Mouse (Mus musculus): Measurements from ENCODE around the gene Pla2g15. TPM values are rescaled to one million over a fixed set of nuclear protein-coding genes. Genes with fewer than 3 reads are reported as not detected.
A peak's percentile ranks its signal among the peaks of the same experiment; 100 is the strongest.

Pla2g15 gene
- polyA plus RNA-seq, 1 experiment: 23.4 TPM

GRCm38 (mm10) chr8:106134751-106135571 is 15.2 kb upstream of the Pla2g15 start:
- DNase-seq (ENCODE audit: low read depth): peak; percentile 99

- no peak for DNase-seq (ENCODE audit: low read depth)
Observed at GRCm38 (mm10) chr8:106135672-106136071, 14.5 kb upstream of the Pla2g15 start.

GRCm38 (mm10) chr8:106136156-106137130 is 13.8 kb upstream of the Pla2g15 start, which contains the start of gene Esrp2:
Gene Esrp2, minus strand, starts transcription at chr8:106136974.
- no peak for DNase-seq (ENCODE audit: low read depth)

GRCm38 (mm10) chr8:106137218-106137905 is 12.8 kb upstream of the Pla2g15 start:
- DNase-seq (ENCODE audit: low read depth): no peak

- DNase-seq (ENCODE audit: low read depth): no peak
Observed at GRCm38 (mm10) chr8:106137906-106138477, 12.2 kb upstream of the Pla2g15 start.

- DNase-seq (ENCODE audit: low read depth): no peak
Observed at GRCm38 (mm10) chr8:106138616-106139015, 11.6 kb upstream of the Pla2g15 start.

GRCm38 (mm10) chr8:106140191-106140590 is 10.0 kb upstream of the Pla2g15 start:
- DNase-seq (ENCODE audit: low read depth): no peak

- DNase-seq (ENCODE audit: low read depth): no peak
Observed at GRCm38 (mm10) chr8:106140769-106141168, 9.4 kb upstream of the Pla2g15 start.

GRCm38 (mm10) chr8:106145331-106145730 is 4.9 kb upstream of the Pla2g15 start:
- DNase-seq (ENCODE audit: low read depth): peak; percentile 84

- DNase-seq (ENCODE audit: low read depth): no peak
Observed at GRCm38 (mm10) chr8:106146014-106146413, 4.2 kb upstream of the Pla2g15 start.

- peak; percentile 68 for DNase-seq (ENCODE audit: low read depth)
Observed at GRCm38 (mm10) chr8:106147868-106148565, 2.2 kb upstream of the Pla2g15 start.

- no peak for DNase-seq (ENCODE audit: low read depth)
Observed at GRCm38 (mm10) chr8:106149025-106149424, 1.2 kb upstream of the Pla2g15 start.

- DNase-seq (ENCODE audit: low read depth): no peak
Observed at GRCm38 (mm10) chr8:106150653-106151000, 428 bp downstream of the Pla2g15 start.

GRCm38 (mm10) chr8:106151041-106151440 is 842 bp downstream of the Pla2g15 start:
- DNase-seq (ENCODE audit: low read depth): peak; percentile 83

GRCm38 (mm10) chr8:106152876-106153275 is 2.7 kb downstream of the Pla2g15 start:
- no peak for DNase-seq (ENCODE audit: low read depth)

GRCm38 (mm10) chr8:106157419-106157818 is 7.2 kb downstream of the Pla2g15 start:
- DNase-seq (ENCODE audit: low read depth): no peak

- no peak for DNase-seq (ENCODE audit: low read depth)
Observed at GRCm38 (mm10) chr8:106158381-106158780, 8.2 kb downstream of the Pla2g15 start.

GRCm38 (mm10) chr8:106159876-106160275 is 9.7 kb downstream of the Pla2g15 start:
- DNase-seq (ENCODE audit: low read depth): no peak

GRCm38 (mm10) chr8:106163251-106163650 is 13.1 kb downstream of the Pla2g15 start:
- no peak for DNase-seq (ENCODE audit: low read depth)

GRCm38 (mm10) chr8:106165460-106165859 is 15.3 kb downstream of the Pla2g15 start:
- no peak for DNase-seq (ENCODE audit: low read depth)

Data from gonadal fat pad, adult 2 months (tissue).